Comparison of ENCODE assay signal across 10 mouse cellular contexts in genomic region chr11:120279335-120279734, GRCm38 (mm10). TPM values are rescaled to one million over a fixed set of nuclear protein-coding genes. Genes with fewer than 3 reads are reported as not detected.
DNase-seq lines count a peak whose midpoint lies in the region; ATAC-seq and TF ChIP-seq lines count a peak whose summit lies in the region.
"Had no signal": no experiment of that assay in that cellular context is flagged by ENCODE, and none has a peak within 500 bp of the region (broad histone marks: within the 10 kb centered on the region; RNA-seq: fewer than 3 reads in every experiment).

No protein-coding gene starts in this region.

- 90% methylated on average over 11 of the region's 11 CpGs for WGBS in heart, embryonic 10.5 days
- 89% methylated on average over 11 of the region's 11 CpGs for WGBS in midbrain, embryonic 11.5 days
- WGBS in midbrain, postnatal 0 days = 71% methylated on average over 11 of the region's 11 CpGs
- WGBS in limb, embryonic 10.5 days = 91% methylated on average over 11 of the region's 11 CpGs

- 0 out of 2 replicates have a peak overlapping the region, but pooled peaks have one; percentile 9 for H3K9ac ChIP-seq in midbrain, embryonic 11.5 days (ENCODE audit: low read length)
- no peak overlapping the region for H3K9ac ChIP-seq in midbrain, postnatal 0 days (replicated peaks; ENCODE audit: low read length, poor library complexity, severe bottlenecking)
- H3K9ac ChIP-seq: embryonic facial prominence, embryonic 15.5 days had no signal

- TF ChIP-seq CTCF in midbrain, postnatal 0 days (IDR thresholded peaks at IDR 0.05) = no peak

- peaks cover 98% of the 10 kb centered on the region for H3K36me3 ChIP-seq in heart, embryonic 10.5 days
- peaks cover 45% of the 10 kb centered on the region for H3K36me3 ChIP-seq in midbrain, embryonic 11.5 days (ENCODE audit: control insufficient read depth, insufficient read depth, low read length)
- peaks cover 69% of the 10 kb centered on the region for H3K36me3 ChIP-seq in midbrain, postnatal 0 days (ENCODE audit: insufficient read depth, low read length)
- H3K36me3 ChIP-seq in limb, embryonic 10.5 days = peaks cover 100% of the 10 kb centered on the region

- no peak for ATAC-seq in midbrain, embryonic 11.5 days (ENCODE audit: low FRiP score)
- no peak for ATAC-seq in midbrain, postnatal 0 days (ENCODE audit: low FRiP score)

- no peak for DNase-seq in heart, embryonic 10.5 days (ENCODE audit: low spot score)
- no peak for DNase-seq in heart, adult 8-10 months (ENCODE audit: low spot score)
- DNase-seq in midbrain, embryonic 11.5 days (ENCODE audit: low spot score, missing footprints) = no peak
- DNase-seq in midbrain, postnatal 0 days (ENCODE audit: low spot score) = no peak
- no peak for DNase-seq in limb, embryonic 10.5 days (ENCODE audit: low spot score)
- peak; percentile 63 for DNase-seq in right cerebral cortex, postnatal 14 days
- DNase-seq in testis, postnatal 14 days (ENCODE audit: low spot score) = no peak
- no peak for DNase-seq in retina, embryonic 14.5 days (ENCODE audit: low spot score)

- no peaks in the 10 kb centered on the region for H3K9me3 ChIP-seq in heart, embryonic 10.5 days
- no peaks in the 10 kb centered on the region for H3K9me3 ChIP-seq in midbrain, embryonic 11.5 days (ENCODE audit: control insufficient read depth, low read length)
- no peaks in the 10 kb centered on the region for H3K9me3 ChIP-seq in midbrain, postnatal 0 days (ENCODE audit: low read length)
- no peaks in the 10 kb centered on the region for H3K9me3 ChIP-seq in limb, embryonic 10.5 days (replicated peaks)
- H3K9me3 ChIP-seq: embryonic facial prominence, embryonic 15.5 days had no signal

- peaks cover 57% of the 10 kb centered on the region for H3K4me1 ChIP-seq in heart, embryonic 10.5 days
- H3K4me1 ChIP-seq in midbrain, embryonic 11.5 days (ENCODE audit: control insufficient read depth, insufficient read depth, low read length) = peaks cover 19% of the 10 kb centered on the region
- H3K4me1 ChIP-seq in midbrain, postnatal 0 days (ENCODE audit: insufficient read depth, low read length) = peaks cover 7% of the 10 kb centered on the region; the same call in 1 of the 2 replicates
- peaks cover 36% of the 10 kb centered on the region for H3K4me1 ChIP-seq in limb, embryonic 10.5 days

- H3K4me2 ChIP-seq in midbrain, embryonic 11.5 days = no peak overlapping the region
- H3K4me2 ChIP-seq in midbrain, postnatal 0 days (ENCODE audit: low read depth, low read length, poor library complexity, severe bottlenecking) = no peak overlapping the region
- H3K4me2 ChIP-seq: embryonic facial prominence, embryonic 15.5 days had no signal

- no peak overlapping the region for H3K4me3 ChIP-seq in heart, embryonic 10.5 days
- no peak overlapping the region for H3K4me3 ChIP-seq in midbrain, embryonic 11.5 days (ENCODE audit: low read depth, low read length)
- no peak overlapping the region for H3K4me3 ChIP-seq in midbrain, postnatal 0 days (ENCODE audit: low read depth, low read length)
- H3K4me3 ChIP-seq in limb, embryonic 10.5 days = no peak overlapping the region
- H3K4me3 ChIP-seq: embryonic facial prominence, embryonic 15.5 days; myocyte had no signal

- H3K27ac ChIP-seq in heart, embryonic 10.5 days = peak overlapping the region; percentile 80; the same call in 1 of the 2 replicates
- H3K27ac ChIP-seq in midbrain, embryonic 11.5 days (ENCODE audit: low read depth, low read length) = 0 out of 2 replicates have a peak overlapping the region, but pooled peaks have one; percentile 6
- no peak overlapping the region for H3K27ac ChIP-seq in midbrain, postnatal 0 days (ENCODE audit: low read depth, low read length)
- 0 out of 2 replicates have a peak overlapping the region, but pooled peaks have one; percentile 75 for H3K27ac ChIP-seq in limb, embryonic 10.5 days
- H3K27ac ChIP-seq: embryonic facial prominence, embryonic 15.5 days had no signal

- no peaks in the 10 kb centered on the region for H3K27me3 ChIP-seq in heart, embryonic 10.5 days (ENCODE audit: insufficient read depth, poor library complexity, severe bottlenecking)
- H3K27me3 ChIP-seq in midbrain, embryonic 11.5 days (ENCODE audit: control insufficient read depth, insufficient read depth, low read length) = no peaks in the 10 kb centered on the region
- H3K27me3 ChIP-seq in midbrain, postnatal 0 days (ENCODE audit: insufficient read depth, low read length) = no peaks in the 10 kb centered on the region
- no peaks in the 10 kb centered on the region for H3K27me3 ChIP-seq in limb, embryonic 10.5 days (ENCODE audit: low read depth, poor library complexity, severe bottlenecking)
- H3K27me3 ChIP-seq: embryonic facial prominence, embryonic 15.5 days had no signal

RNA-seq across cellular contexts. Expression of gene Bahcc1, which starts 46.6 kb away (rescaled TPM):
- polyA plus RNA-seq in heart, embryonic 10.5 days (2016; fragmentation: Nextera tagmentation; extraction: Ambion mirVana) = 7.7 and 12.9 TPM in 2 replicates
- total RNA-seq in heart, adult 8-10 months (2022) = 10 to 100 TPM in 2 of 4 experiments, 1 to 10 TPM in 2; 6.2 to 12.6 (median 9.3) TPM
- polyA plus RNA-seq in midbrain, embryonic 11.5 days (2014; fragmentation: Nextera tagmentation; extraction: Ambion mirVana) = 17.6 and 20.6 TPM in 2 replicates
- 39.9 and 49.8 TPM in 2 replicates for total RNA-seq in midbrain, postnatal 0 days (2014; rRNA removed)
- polyA plus RNA-seq in midbrain, postnatal 0 days (2015; fragmentation: Nextera tagmentation; extraction: Ambion mirVana) = 5.9 and 9.5 TPM in 2 replicates
- polyA plus RNA-seq in limb, embryonic 10.5 days (2016; fragmentation: Nextera tagmentation; extraction: Ambion mirVana) = 19.9 and 20.3 TPM in 2 replicates
